Mouse (Mus musculus) left cerebral cortex, postnatal 36 days (tissue): Measurements from ENCODE around the gene Cacna1s. TPM values are rescaled to one million over a fixed set of nuclear protein-coding genes. Genes with fewer than 3 reads are reported as not detected.

ENCODE experiments used
- DNase-seq, 2 experiments: peaks; one replicate each; pipeline ENCODE4 v3.0.0; 2021 to 2022; ENCODE audit warnings: low spot score in 2 of 2, mixed read lengths in 1 of 2
- intact Hi-C: fragments of 180-260 bp; cut with DNase I; formaldehyde crosslinking; loops from one replicate; pipeline ENCODE4 v1.15.1; 2025
- total RNA-seq, 2 experiments: library from RNA; stranded (reverse); gene quantifications; 2 replicates each; pipeline ENCODE4 v1.2.3; 2021

The Cacna1s gene
- total RNA-seq, 2 experiments from 2014 or later = 0.81 to 2.3 TPM

DNA sequence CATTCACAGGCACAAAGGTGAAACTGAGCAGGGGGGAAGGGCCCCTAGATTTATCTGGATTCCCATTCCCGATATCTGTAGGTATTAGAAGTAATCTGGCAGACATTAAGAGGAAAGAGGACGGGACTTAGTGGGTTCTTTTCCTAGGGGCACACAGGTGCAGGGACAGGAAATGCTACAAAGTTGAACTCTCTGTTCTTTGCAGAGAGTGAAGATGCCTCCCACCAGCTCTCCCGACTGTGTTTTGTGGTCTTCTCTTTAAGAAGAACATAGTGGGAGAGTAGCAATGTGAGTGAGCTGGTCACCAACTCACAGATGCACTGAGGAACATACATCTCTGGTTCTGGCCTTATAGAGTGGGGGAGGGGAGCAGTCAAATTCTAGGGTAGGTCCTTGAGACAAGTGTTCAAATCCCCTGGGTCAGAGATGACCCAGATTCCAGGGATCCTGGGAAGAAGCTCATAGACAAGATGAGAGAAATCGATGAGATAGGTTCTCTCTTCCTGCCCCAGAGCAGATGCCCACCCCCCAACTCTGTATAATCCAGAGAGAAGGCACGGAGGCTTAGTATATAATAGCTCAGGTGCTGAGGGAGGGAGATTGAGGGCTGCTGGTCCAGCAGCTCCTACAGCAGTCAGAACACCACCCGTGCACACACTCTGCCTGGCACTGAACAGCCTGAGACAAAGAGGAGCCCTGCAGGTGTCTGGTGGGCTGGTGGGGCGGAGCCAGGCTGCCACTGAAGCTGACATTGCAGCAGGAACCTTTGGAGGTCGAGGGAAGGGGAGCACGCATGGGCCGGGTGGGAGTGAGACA lies 80.0 kb downstream of the Cacna1s start:
- DNase-seq = no peak

GRCm38 (mm10) chr1:136133570-136134240 lies 81.2 kb downstream of the Cacna1s start:
- intact Hi-C loops = loop anchor here (5.0 kb wide), 1 partner anchor 76 kb away; no protein-coding TSS in a partner anchor

More for the DNA sequence above, 80.0 kb downstream of the Cacna1s start:
- intact Hi-C loops = loop anchor here (5.0 kb wide), 1 partner anchor 75 kb away; no protein-coding TSS in a partner anchor

GRCm38 (mm10) chr1:136134547-136134946 lies 82.0 kb downstream of the Cacna1s start:
- intact Hi-C loops = loop anchor here (5.0 kb wide), 1 partner anchor 77 kb away; no protein-coding TSS in a partner anchor
- no peak for DNase-seq

More at GRCm38 (mm10) chr1:136133570-136134240, 81.2 kb downstream of the Cacna1s start:
- DNase-seq = peak in 1 of 2 experiments; percentile 62

DNA sequence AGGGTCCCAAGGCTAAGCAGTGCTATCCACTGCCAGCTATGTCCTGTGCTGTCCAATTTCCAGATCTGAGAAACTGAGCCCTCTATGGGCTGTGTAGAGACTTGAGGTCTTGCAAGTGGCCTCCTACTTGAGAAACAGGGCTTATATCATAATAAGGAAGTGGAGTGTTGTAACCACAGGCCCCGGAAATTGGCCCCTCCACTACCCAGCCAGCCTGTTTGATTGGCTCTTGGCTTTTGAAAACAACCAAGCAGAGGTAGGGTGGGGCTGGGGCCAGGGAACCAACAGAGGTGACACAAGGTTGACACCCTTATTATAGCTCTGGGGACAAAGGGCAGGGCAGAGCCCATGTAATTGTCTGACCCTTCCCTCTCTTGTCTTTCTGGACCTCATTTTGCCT lies 82.5 kb downstream of the Cacna1s start:
- no peak for DNase-seq
- intact Hi-C loops = no loop called here

- intact Hi-C loops = no loop called here
- DNase-seq = no peak
Observed at GRCm38 (mm10) chr1:136135777-136136444, 83.4 kb downstream of the Cacna1s start.

DNA sequence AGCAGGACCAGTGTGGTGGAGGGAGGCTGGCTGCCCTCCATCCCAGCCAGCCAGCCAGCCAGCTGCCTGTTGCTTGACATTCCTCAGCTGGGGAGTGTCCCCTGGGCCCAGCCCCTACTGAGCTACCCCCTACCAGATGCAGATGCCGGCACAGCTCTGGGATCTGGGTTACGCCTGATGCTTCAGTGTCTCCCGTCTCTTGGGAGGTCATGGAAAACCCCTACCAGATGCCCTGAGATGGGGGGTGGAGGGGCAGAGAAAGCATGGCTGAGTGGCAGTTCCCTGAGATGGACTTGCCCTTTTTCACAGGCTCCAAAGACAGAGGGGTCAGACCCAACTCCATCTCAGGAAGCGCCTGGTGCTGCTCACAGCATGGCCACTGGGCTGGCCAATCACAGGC lies 84.0 kb downstream of the Cacna1s start:
- no peak for DNase-seq
- intact Hi-C loops = no loop called here

DNA sequence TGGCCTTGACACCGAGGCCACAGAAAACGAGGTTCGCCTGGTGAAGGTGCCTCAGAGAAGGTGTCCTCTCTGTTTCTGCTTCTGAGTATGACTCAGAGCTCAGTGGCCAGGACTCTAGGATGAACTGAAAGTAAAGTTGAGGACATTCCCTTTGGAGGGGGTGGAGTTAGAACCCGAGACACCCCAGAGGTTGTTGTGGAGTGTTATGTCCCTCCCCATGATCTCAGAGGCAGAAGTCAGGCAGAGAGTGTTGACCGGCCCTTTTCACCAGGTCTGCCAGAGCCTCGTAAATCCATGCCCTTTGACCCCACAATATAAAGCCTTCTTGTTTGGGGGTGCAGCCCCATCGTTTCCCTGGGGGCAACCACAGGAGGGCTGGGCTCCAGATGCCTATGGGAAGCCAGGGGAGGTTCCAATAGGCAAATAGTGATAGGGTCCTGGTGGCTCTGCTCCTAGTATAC lies 84.6 kb downstream of the Cacna1s start:
- DNase-seq = no peak
- intact Hi-C loops = no loop called here

DNA sequence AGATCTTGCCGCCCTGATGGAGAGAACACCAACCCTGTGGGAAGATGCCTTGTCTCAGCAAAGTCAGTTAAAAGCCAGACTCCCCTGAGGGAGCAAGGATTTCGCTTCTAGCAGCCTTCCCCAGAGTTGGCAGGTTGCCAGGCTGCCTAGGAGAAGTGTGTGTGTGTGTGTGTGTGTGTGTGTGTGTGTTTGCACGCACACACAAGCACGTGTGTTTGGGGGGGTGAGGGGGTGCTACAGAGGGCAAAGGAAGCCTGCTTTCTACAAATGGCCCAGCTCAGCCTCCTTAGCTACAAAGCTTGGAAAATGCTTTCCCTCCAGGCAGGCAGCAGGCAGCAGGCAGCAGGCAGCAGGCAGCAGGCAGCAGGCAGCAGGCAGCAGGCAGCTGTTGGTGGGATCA lies 85.0 kb downstream of the Cacna1s start:
- no peak for DNase-seq
- intact Hi-C loops = no loop called here

GRCm38 (mm10) chr1:136138191-136138830 lies 85.8 kb downstream of the Cacna1s start:
- DNase-seq = no peak
- intact Hi-C loops = no loop called here

GRCm38 (mm10) chr1:136139990-136140640 lies 87.6 kb downstream of the Cacna1s start:
- DNase-seq = peak; percentile 85 to 89
- intact Hi-C loops = no loop called here

- DNase-seq = no peak
- intact Hi-C loops = no loop called here
Observed at GRCm38 (mm10) chr1:136141176-136141950, 88.8 kb downstream of the Cacna1s start.

- intact Hi-C loops = no loop called here
- no peak for DNase-seq
Observed at GRCm38 (mm10) chr1:136142336-136142735, 89.8 kb downstream of the Cacna1s start.

GRCm38 (mm10) chr1:136143514-136143913 lies 91.0 kb downstream of the Cacna1s start:
- DNase-seq = peak; percentile 78 to 81
- intact Hi-C loops = no loop called here

GRCm38 (mm10) chr1:136149702-136150101 lies 97.2 kb downstream of the Cacna1s start:
- intact Hi-C loops = no loop called here

GRCm38 (mm10) chr1:136151371-136151770 lies 98.8 kb downstream of the Cacna1s start:
- DNase-seq = no peak
- intact Hi-C loops = no loop called here

More at GRCm38 (mm10) chr1:136149702-136150101, 97.2 kb downstream of the Cacna1s start:
- DNase-seq = no peak

GRCm38 (mm10) chr1:136156304-136156703 lies 103.8 kb downstream of the Cacna1s start:
- intact Hi-C loops = no loop called here
- DNase-seq = no peak

DNA sequence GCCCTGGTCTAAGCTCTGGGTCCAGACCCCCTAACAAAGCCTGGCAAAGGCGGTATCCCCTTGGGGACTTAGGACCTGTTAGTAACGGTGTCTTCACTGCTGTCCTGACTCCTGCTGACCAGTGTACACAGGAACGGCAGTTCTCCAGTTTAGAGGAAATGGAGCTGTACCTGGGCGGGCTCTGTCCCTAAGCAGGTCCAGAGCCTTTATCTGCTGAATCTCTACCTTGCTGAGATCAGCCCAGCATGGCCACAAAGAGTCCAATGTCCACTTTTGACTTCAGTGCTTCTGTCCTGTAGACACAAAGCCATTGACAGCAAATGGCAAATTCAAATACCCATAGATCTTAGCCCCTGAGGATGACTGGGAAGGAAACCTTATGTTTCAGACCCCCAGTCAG lies 104.4 kb downstream of the Cacna1s start:
- intact Hi-C loops = no loop called here
- no peak for DNase-seq

DNA sequence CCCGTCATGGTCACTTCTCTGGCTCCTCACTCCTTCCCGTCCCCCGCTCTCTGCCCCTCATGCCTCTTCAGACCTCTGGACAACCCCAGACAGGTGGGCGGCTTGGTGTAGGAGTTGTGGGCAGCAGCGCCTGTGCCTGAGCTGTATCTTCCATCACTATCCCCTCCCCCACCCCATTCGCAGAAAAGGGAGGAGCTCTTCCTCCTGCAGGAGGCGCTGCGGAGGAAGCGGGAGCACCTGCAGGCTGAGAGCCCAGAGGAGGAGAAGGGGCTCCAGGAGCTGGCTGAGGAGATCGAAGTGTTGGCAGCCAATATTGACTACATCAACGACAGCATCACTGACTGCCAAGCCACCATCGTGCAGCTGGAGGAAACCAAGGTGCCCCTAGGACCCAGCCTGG lies 107.3 kb downstream of the Cacna1s start:
- DNase-seq = no peak
- intact Hi-C loops = no loop called here
